Mouse (Mus musculus) embryonic fibroblast, embryonic 13.5 days (primary cell): Measurements from ENCODE around the gene B3gntl1. TPM values are rescaled to one million over a fixed set of nuclear protein-coding genes. Genes with fewer than 3 reads are reported as not detected.
A peak's percentile ranks its signal among the peaks of the same experiment; 100 is the strongest.

ENCODE experiments used
- H3K27ac ChIP-seq: 2 replicates; pipeline ENCODE4 v1.5.1; 2012; ENCODE audit warnings: low read length, control low read depth, inconsistent platforms; ENCODE audit not compliant: insufficient read depth
- H3K4me1 ChIP-seq: 2 replicates; pipeline ENCODE4 v1.6.1; 2011; ENCODE audit warnings: low read length; ENCODE audit not compliant: control insufficient read depth, insufficient read depth
- H3K4me3 ChIP-seq: 2 replicates; pipeline ENCODE4 v1.5.1; 2011; ENCODE audit warnings: mild to moderate bottlenecking, control low read depth, low read length; ENCODE audit not compliant: insufficient read depth
- CTCF ChIP-seq: IDR thresholded peaks from 2 replicates; pipeline ENCODE4 v1.5.1; 2011; ENCODE audit warnings: mild to moderate bottlenecking, control low read depth, low read length, moderate library complexity, borderline replicate concordance; ENCODE audit not compliant: insufficient read depth
- POLR2A ChIP-seq: IDR thresholded peaks from 2 replicates; pipeline ENCODE4 v1.6.1; 2011; ENCODE audit warnings: low read depth, mild to moderate bottlenecking, control low read depth, low read length, moderate library complexity
- polyA plus RNA-seq: library from polyadenylated mRNA; stranded (reverse); fragments of >200 nt; gene quantifications from 2 replicates; pipeline ENCODE4 v1.2.4, GENCODE M21; 2011; ENCODE audit warnings: low read depth; ENCODE audit not compliant: missing spikeins, insufficient read length

The B3gntl1 gene
- polyA plus RNA-seq, 1 experiment, result 5.3 TPM

DNA sequence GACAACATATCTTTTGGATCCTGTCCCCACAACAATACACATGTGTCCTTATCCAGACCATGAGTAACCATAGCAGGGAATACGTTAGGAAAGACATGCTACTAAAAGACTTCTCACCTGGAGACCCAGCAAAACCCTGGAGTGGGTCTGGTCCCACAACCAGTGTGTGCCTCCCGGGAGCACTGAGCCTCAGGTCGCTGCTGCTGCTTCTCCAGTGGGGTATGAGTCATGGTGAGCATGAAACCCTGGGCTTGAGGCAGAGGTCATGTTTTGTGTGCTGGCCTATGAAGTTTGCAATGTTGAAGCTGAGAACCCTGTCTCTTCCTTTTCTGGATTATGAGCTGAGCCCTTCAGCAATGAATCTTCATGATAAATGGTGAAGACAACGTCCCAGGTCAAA, 13.1 kb upstream of the B3gntl1 start:
- TF ChIP-seq CTCF, result no peak
- no peak for TF ChIP-seq POLR2A
- Histone ChIP-seq H3K4me1 (peaks cover 3% of the 10 kb centered on the region), H3K27ac (peak overlapping the region; percentile 39), H3K4me3 (no peak overlapping the region)

DNA sequence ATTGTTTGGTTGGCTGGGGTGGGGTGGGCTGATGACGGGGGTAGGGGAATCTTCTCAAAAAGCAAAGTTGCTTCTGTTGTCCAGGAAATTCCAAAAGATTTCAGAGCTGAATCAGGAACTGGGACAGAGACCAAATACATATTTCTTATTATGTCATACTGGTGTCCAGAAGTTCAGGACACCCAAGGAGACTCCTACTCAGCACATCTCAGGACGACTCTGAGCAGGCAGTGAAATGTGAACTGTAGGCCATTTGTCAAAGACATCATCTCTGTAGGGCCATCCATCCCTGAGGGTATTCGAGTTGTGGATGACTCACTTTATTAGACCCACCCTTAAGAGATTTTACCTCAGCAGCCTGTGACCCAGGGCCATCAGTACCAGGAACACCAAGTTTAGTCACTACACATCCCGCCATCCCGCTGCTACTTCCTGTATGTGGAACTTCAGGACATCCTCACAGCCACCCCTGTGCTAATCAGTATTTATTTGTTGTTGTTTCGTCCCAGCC, 12.6 kb upstream of the B3gntl1 start:
- Histone ChIP-seq H3K4me3 (no peak overlapping the region), H3K27ac (peak overlapping the region; percentile 39), H3K4me1 (peaks cover 3% of the 10 kb centered on the region)
- no peak for TF ChIP-seq POLR2A
- no peak for TF ChIP-seq CTCF

DNA sequence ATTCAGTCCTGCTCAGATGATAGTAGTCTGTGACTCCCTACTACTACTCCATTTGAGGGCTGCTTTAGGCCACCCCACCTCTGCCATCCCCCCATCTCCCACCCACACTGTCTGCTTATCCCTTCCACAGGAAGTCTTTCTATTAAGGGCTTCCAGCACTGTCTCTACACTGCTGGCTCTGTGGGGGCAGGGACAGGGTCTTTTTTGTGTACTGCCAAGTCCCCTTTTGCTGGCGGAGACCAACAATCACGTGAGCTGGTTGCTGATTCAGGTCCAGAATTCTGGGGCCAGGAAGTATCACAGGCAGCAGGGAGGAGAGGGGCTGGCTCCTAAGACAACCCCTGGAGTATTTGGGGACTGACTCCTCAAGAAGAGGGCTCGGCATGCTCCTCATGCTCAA, 10.3 kb upstream of the B3gntl1 start:
- no peak for TF ChIP-seq CTCF
- no peak for TF ChIP-seq POLR2A
- Histone ChIP-seq H3K4me1 (peaks cover 3% of the 10 kb centered on the region), H3K4me3 (no peak overlapping the region), H3K27ac (no peak overlapping the region)

DNA sequence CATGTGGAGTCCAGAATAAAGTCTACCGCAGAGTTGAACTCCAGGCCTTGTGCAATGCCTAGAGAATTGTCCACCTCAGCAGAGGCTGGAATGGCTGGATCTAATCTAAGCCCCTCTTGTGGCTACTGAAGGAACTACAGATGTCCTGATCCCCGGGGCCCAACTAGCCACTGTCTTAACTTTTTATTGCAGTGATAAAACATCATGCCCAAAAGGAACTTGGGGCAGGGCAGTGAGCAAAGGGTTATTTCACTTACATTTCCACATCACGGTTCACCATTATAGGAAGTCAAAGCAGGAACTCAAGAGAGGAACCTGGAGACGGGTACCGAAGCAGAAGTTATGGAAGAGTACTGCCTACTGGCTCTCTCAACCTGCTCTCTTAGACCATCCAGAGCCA, 7.8 kb upstream of the B3gntl1 start:
- Histone ChIP-seq H3K4me1 (no peaks in the 10 kb centered on the region; the same call in 1 of the 2 replicates), H3K27ac (no peak overlapping the region), H3K4me3 (no peak overlapping the region)
- TF ChIP-seq CTCF (no peak), POLR2A (no peak)

DNA sequence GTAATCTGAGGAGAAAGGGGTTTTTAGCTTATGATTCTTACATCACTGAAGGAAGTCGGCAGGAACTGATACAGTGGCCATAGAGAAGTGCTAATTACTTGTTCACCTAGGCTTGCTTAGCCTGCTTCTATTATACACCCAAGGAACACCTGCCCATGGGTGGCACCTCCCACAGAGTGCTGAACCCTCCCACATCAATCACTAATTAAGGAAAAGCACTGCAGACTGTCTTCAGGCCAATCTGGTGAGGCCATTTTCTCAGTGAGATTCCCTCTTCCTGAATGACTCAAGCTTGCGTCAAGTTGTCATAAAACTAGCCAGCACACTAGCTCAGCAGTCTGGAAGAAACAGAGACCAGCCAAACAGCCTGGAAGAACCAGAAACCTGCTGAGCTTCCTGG, 6.6 kb upstream of the B3gntl1 start:
- TF ChIP-seq CTCF, result no peak
- no peak for TF ChIP-seq POLR2A
- Histone ChIP-seq H3K27ac (no peak overlapping the region), H3K4me1 (no peaks in the 10 kb centered on the region; the same call in 1 of the 2 replicates), H3K4me3 (no peak overlapping the region)

DNA sequence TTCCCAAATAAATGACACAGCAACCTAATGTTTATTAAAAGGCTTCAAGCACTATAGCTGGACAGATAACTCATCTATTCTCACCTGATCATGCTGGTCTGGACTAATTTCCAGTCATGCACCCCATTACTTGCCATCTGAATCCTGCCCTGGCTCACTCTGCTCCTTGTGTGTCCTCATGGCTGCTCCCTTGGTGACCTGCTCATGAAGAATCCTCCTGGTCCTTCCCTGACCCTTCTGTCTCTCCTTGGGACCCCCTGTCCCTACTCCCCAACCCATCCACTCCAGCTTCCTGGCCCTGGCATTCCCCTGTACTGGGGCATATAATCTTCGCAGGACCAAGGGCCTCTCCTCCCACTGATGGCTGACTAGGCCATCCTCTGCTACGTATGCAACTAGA, 3.9 kb upstream of the B3gntl1 start:
- Histone ChIP-seq H3K4me3 (no peak overlapping the region), H3K4me1 (0 out of 2 replicates have a peak, but pooled peaks cover 3% of the 10 kb centered on the region), H3K27ac (no peak overlapping the region)
- TF ChIP-seq POLR2A, result no peak
- TF ChIP-seq CTCF, result no peak

DNA sequence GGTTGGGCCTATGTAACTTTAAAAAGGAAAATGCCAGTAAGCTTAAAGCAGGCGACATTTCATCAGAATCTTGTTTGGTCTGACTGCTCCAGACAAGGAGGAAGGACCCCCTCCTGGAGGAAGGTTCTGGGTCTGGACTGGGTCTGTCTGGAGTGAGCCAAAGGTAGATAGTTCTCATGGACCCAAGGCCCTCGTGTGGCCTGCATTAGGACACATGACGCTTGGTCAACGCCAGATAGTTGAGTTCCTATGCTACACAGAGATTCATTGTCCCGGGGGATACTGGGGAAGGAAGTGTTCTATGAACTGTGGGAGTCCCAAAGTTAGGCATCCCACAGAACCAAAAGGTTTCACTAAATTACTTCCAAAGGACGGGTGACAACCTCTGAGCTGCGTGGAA, 676 bp upstream of the B3gntl1 start:
- Histone ChIP-seq H3K4me1 (0 out of 2 replicates have a peak, but pooled peaks cover 3% of the 10 kb centered on the region), H3K27ac (peak overlapping the region; percentile 76), H3K4me3 (no peak overlapping the region)
- TF ChIP-seq POLR2A (no peak; the same call in 1 of the 2 replicates), CTCF (no peak)

DNA sequence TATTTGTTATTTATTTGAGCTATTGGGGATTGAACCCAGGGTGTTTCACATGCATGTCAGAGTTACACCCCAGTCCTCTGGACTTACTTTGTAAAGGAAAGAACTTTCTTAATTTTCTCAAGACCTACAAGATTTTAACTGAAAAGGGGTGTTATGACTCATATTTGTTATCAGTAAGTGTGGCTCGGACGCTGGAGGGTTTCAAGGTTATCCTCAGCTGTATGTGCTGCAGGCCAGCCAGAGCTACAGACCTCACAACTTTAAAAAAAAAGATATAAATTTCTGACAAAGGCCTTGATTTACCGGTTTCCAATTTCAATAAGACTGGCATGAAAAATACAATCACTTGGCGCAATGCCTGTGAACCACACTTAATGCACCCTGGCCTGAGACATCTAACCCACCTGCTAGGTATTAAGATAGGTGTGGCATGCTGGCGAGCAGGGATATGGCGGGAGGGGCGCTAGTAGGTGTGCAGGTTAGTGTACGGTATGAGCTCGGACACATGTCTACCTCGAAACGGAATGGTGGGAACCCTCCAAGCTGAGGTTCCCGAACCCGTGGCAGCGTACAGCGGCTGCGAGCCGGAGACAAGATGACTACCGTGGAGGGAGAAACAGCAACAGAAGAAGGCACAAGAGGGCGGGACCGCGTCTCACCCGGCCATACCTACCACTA, 502 bp downstream of the B3gntl1 start:
- TF ChIP-seq POLR2A (no peak), CTCF (no peak)
- H3K27ac ChIP-seq, result peak overlapping the region; percentile 63
- 0 out of 2 replicates have a peak, but pooled peaks cover 3% of the 10 kb centered on the region for H3K4me1 ChIP-seq
- H3K4me3 ChIP-seq, result peak overlapping the region; percentile 59

DNA sequence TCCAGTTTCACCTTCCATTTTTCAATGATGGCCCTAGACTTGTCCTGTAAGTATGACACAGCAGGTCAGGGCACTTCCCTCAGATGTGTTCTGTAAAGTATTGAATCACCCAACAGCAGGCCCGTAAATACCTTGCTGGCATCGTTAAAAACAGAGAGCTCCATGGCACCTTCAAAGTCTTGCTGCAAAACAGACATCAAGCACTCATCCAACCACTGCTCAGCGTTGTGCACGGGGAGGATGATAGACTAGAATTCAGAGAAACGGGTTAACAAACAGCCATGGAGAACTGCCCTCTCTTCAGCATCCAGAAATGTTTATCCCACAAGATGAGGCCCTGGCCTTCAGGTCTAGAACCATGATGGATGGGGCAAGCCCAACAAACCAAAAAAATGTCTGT, 2.0 kb downstream of the B3gntl1 start:
- H3K4me1 ChIP-seq, result 0 out of 2 replicates have a peak, but pooled peaks cover 3% of the 10 kb centered on the region
- H3K4me3 ChIP-seq, result no peak overlapping the region
- no peak overlapping the region for H3K27ac ChIP-seq
- no peak for TF ChIP-seq CTCF
- no peak for TF ChIP-seq POLR2A

DNA sequence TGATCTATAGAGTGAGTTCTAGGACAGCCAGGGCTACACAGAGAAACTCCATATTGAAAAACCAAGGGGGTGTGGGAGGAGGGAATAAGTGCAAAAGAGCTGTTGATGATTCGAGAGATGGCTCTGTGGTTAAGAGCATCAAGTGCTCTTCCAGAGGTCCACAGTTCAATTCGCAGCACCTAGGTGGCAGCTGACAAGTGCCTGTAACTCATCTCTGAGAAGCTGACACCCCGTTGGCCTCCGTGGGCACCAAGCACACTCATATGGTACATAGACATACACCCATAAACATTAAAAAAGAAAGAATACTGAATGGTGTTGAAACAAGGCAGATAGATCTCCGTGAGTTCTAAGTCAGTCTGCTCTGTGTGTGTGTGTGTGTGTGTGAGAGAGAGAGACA, 4.2 kb downstream of the B3gntl1 start:
- TF ChIP-seq POLR2A (no peak), CTCF (no peak)
- Histone ChIP-seq H3K4me3 (no peak overlapping the region), H3K4me1 (0 out of 2 replicates have a peak, but pooled peaks cover 3% of the 10 kb centered on the region), H3K27ac (no peak overlapping the region)

DNA sequence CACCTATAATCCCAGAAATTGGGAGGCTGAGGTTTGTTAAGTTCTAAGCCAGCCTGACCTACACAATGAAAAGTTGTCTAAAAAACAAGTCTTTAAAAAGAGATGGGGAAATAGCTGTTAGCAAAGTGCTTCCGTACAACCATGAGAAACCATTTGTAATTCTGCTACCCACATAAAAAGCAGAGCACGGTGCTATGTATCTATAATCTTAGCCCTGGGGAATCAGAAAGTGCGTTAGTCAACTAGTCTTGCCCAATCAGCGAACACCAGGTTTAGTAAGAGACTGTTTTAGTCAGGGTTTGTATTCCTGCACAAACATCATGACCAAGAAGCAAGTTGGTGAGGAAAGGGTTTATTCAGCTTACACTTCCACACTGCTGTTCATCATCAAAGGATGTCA, 5.4 kb downstream of the B3gntl1 start:
- H3K27ac ChIP-seq, result no peak overlapping the region
- no peak overlapping the region for H3K4me3 ChIP-seq
- TF ChIP-seq CTCF (no peak), POLR2A (no peak)
- no peaks in the 10 kb centered on the region for H3K4me1 ChIP-seq
